Mouse (Mus musculus) left cerebral cortex, postnatal 4 days (tissue): ENCODE measurements at regions not wholly inside any gene's neighbourhood (a gene's known extent, or its start where the extent isn't known, plus 50 kb on each side); places are given as distances from the start of the nearest gene placed in this dataset.

Experiments used
- DNase-seq: peaks from one replicate; pipeline ENCODE4 v3.0.0-alpha.2; 2022
- intact Hi-C: fragments of 180-260 bp; cut with DNase I; formaldehyde crosslinking; loops from one replicate; pipeline ENCODE4 v1.15.1; 2025

GRCm38 (mm10) chr7:71873817-71874216 lies 432.6 kb downstream of the Mctp2 start:
- intact Hi-C loops: loop anchor here (10.0 kb wide), 1 partner anchor 361 kb away; no protein-coding TSS in a partner anchor
- no peak for DNase-seq

- no peak for DNase-seq
- intact Hi-C loops: loop anchor here (10.0 kb wide), 1 partner anchor 362 kb away; no protein-coding TSS in a partner anchor
Observed at GRCm38 (mm10) chr7:71872912-71873311, 433.5 kb downstream of the Mctp2 start.

- intact Hi-C loops: loop anchor here (5.0 kb wide), 3 partner anchors 280 to 1520 kb away; no protein-coding TSS in a partner anchor
- peak; percentile 51 for DNase-seq
Observed at GRCm38 (mm10) chr7:71867090-71867489, 439.3 kb downstream of the Mctp2 start.

GRCm38 (mm10) chr7:71865371-71866166 lies 440.8 kb downstream of the Mctp2 start:
- intact Hi-C loops: loop anchor here (5.0 kb wide), 3 partner anchors 282 to 1518 kb away; no protein-coding TSS in a partner anchor
- peak; percentile 2 for DNase-seq

- no peak for DNase-seq
- intact Hi-C loops: no loop called here
Observed at GRCm38 (mm10) chr7:71852864-71853263, 453.5 kb downstream of the Mctp2 start.

GRCm38 (mm10) chr7:71849174-71849573 lies 457.2 kb downstream of the Mctp2 start:
- intact Hi-C loops: no loop called here

GRCm38 (mm10) chr7:71837845-71838244 lies 468.6 kb downstream of the Mctp2 start:
- DNase-seq: no peak
- intact Hi-C loops: no loop called here

More at GRCm38 (mm10) chr7:71849174-71849573, 457.2 kb downstream of the Mctp2 start:
- no peak for DNase-seq

GRCm38 (mm10) chr7:71831790-71832525 lies 474.4 kb downstream of the Mctp2 start:
- no peak for DNase-seq
- intact Hi-C loops: no loop called here

- no peak for DNase-seq
- intact Hi-C loops: no loop called here
Observed at GRCm38 (mm10) chr7:71829567-71829966, 476.8 kb downstream of the Mctp2 start.

- intact Hi-C loops: no loop called here
- no peak for DNase-seq
Observed at GRCm38 (mm10) chr7:71816138-71816537, 464.9 kb upstream of the Gm10295 start.

- intact Hi-C loops: no loop called here
- DNase-seq: peak; percentile 2
Observed at GRCm38 (mm10) chr7:71794201-71794600, 442.9 kb upstream of the Gm10295 start.

GRCm38 (mm10) chr7:71788401-71788800 lies 437.1 kb upstream of the Gm10295 start:
- intact Hi-C loops: no loop called here

GRCm38 (mm10) chr7:71782496-71782895 lies 431.2 kb upstream of the Gm10295 start:
- intact Hi-C loops: no loop called here
- DNase-seq: no peak

More at GRCm38 (mm10) chr7:71788401-71788800, 437.1 kb upstream of the Gm10295 start:
- no peak for DNase-seq

GRCm38 (mm10) chr7:71749886-71750285 lies 398.6 kb upstream of the Gm10295 start:
- no peak for DNase-seq
- intact Hi-C loops: no loop called here

- no peak for DNase-seq
- intact Hi-C loops: no loop called here
Observed at GRCm38 (mm10) chr7:71746118-71746897, 395.0 kb upstream of the Gm10295 start.

- intact Hi-C loops: no loop called here
- DNase-seq: peak; percentile 44
Observed at GRCm38 (mm10) chr7:71728509-71728908, 377.2 kb upstream of the Gm10295 start.

- DNase-seq: no peak
- intact Hi-C loops: no loop called here
Observed at GRCm38 (mm10) chr7:71708209-71708608, 356.9 kb upstream of the Gm10295 start.

- intact Hi-C loops: no loop called here
- DNase-seq: no peak
Observed at GRCm38 (mm10) chr7:71706201-71706600, 354.9 kb upstream of the Gm10295 start.

- DNase-seq: peak; percentile 54
- intact Hi-C loops: no loop called here
Observed at GRCm38 (mm10) chr7:71705426-71706050, 354.3 kb upstream of the Gm10295 start.

GRCm38 (mm10) chr7:71704661-71705240 lies 353.5 kb upstream of the Gm10295 start:
- intact Hi-C loops: no loop called here
- no peak for DNase-seq
